Mouse (Mus musculus): ENCODE results near the gene Ifitm2.

DNA sequence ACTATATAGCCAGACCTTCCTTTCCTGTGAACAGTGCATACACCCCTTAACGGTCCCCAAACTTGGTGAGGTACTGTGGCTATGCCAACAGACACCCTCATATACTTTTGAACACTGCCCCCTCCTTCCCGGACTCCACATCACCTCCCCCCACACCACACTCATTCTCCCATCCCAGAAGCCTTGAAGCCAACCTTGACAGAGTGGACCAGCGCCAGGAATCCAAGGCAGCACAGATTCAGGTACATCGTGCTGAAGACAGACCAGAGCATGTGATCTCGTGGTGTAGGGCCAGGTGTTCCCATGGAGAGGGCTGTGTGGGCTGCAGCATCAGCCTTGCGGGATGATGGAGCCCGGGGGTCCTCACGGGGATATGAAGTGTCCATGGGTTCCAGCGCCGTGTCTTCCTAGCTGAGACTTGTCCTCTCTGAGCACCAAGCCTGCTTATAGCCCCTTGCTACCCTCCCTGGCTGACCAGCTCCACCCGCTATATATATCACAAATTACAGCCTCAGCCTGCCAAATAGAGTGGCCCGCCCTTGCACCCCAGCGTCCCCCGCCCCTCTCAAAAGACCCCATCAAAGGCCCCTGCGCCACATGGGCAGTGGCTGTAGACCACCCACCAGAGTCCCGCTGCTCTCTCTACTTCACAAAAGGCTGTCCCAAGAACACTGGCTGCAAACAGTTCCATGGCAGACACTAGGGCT is 5.8 kb downstream of the Ifitm2 start, which contains the start of gene Ifitm5:
- no peak for TF ChIP-seq POLR2A (IDR thresholded peaks at IDR 0.05; ENCODE audit: low read depth, low read length)
- no peak for TF ChIP-seq CTCF (IDR thresholded peaks at IDR 0.05; ENCODE audit: extremely low read depth, insufficient read length, insufficient replicate concordance, low read depth, low read length)

Measured in small intestine, adult 2 months (tissue).